ENCODE assay signal across 20 mouse cellular contexts in the genomic region with DNA sequence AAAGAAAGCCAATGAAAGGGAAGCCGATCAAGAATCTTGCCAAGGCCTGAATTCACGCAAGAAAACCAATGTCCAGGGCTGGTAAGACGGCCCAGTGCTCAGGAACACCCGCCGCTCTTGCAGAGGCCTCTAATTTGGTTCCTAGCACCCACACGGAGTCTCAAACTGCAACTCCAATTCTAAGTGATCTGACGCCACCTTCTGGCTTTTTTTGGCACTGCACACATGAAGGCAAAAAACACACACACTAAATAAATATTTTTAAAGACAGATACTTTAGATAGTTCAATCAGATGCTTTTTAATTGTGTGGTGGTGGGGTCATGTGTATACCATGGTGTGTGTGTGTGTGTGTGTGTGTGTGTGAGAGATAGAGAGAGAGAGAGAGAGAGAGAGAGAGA. TPM values are rescaled to one million over a fixed set of nuclear protein-coding genes. Genes with fewer than 3 reads are reported as not detected.
DNase-seq lines count a peak whose midpoint lies in the region; ATAC-seq and TF ChIP-seq lines count a peak whose summit lies in the region.
"Had no signal": no experiment of that assay in that cellular context is flagged by ENCODE, and none has a peak within 500 bp of the region (broad histone marks: within the 10 kb centered on the region; RNA-seq: fewer than 3 reads in every experiment).

No protein-coding gene starts in this region.

- TF ChIP-seq EP300 in ES-Bruce4 (IDR thresholded peaks at IDR 0.05; ENCODE audit: insufficient read depth, low read depth, low read length): no peak

- ATAC-seq in lung, embryonic 14.5 days (ENCODE audit: insufficient read depth): no peak
- ATAC-seq: forebrain, embryonic 13.5 days; forebrain, postnatal 0 days; Patski had no signal

- H3K27me3 ChIP-seq in lung, embryonic 14.5 days (ENCODE audit: insufficient read depth, low read length): no peaks in the 10 kb centered on the region
- H3K27me3 ChIP-seq in ES-Bruce4 (ENCODE audit: control insufficient read depth, insufficient read depth, low read length, poor library complexity, severe bottlenecking): no peaks in the 10 kb centered on the region
- H3K27me3 ChIP-seq: forebrain, embryonic 13.5 days had no signal

- no peaks in the 10 kb centered on the region for H3K36me3 ChIP-seq in lung, embryonic 14.5 days (ENCODE audit: insufficient read depth)
- H3K36me3 ChIP-seq in ES-Bruce4 (ENCODE audit: control insufficient read depth, insufficient read depth, low read length, poor library complexity, severe bottlenecking): no peaks in the 10 kb centered on the region
- H3K36me3 ChIP-seq: heart, embryonic 15.5 days; hindbrain, embryonic 10.5 days had no signal

- DNase-seq in lung, embryonic 14.5 days: no peak
- DNase-seq in lung, postnatal 10 days: no peak
- DNase-seq in R1 (ENCODE audit: low read depth, low spot score): peak; percentile 65
- DNase-seq in right cerebral cortex, adult 2 months (ENCODE audit: low spot score in 2 of 2): no peak
- DNase-seq in ovary, postnatal 14 days (ENCODE audit: low spot score): no peak
- DNase-seq in ovary, postnatal 36 days (ENCODE audit: low spot score): no peak
- DNase-seq: adrenal gland, postnatal 10 days; cerebellum, adult 18-20 months; cerebellum, adult 9-11 months; cerebellum, postnatal 36 days; forebrain, postnatal 0 days; gastrocnemius, postnatal 14 days; heart, adult 2 months had no signal

- no peak overlapping the region for H3K9ac ChIP-seq in lung, embryonic 14.5 days
- H3K9ac ChIP-seq in ES-Bruce4 (ENCODE audit: low read depth, poor library complexity, severe bottlenecking): no peak overlapping the region
- H3K9ac ChIP-seq: forebrain, embryonic 13.5 days; forebrain, postnatal 0 days; heart, embryonic 15.5 days; hindbrain, embryonic 14.5 days had no signal

- H3K4me1 ChIP-seq in lung, embryonic 14.5 days (ENCODE audit: insufficient read depth): no peaks in the 10 kb centered on the region
- peaks cover 3% of the 10 kb centered on the region for H3K4me1 ChIP-seq in ES-Bruce4 (ENCODE audit: control insufficient read depth, insufficient read depth, low read length)
- H3K4me1 ChIP-seq: forebrain, embryonic 13.5 days; heart, embryonic 15.5 days; hindbrain, embryonic 10.5 days had no signal

- H3K27ac ChIP-seq in lung, embryonic 14.5 days (ENCODE audit: low read depth): no peak overlapping the region
- peak overlapping the region; percentile 89 for H3K27ac ChIP-seq in ES-Bruce4 (ENCODE audit: insufficient read depth, low read length)
- H3K27ac ChIP-seq: forebrain, embryonic 13.5 days; heart, adult 2 months; heart, embryonic 15.5 days; hindbrain, embryonic 10.5 days; hindbrain, embryonic 14.5 days had no signal

- H3K9me3 ChIP-seq in lung, embryonic 14.5 days (ENCODE audit: low read depth, low read length): no peaks in the 10 kb centered on the region
- H3K9me3 ChIP-seq in ES-Bruce4 (replicated peaks; ENCODE audit: control insufficient read depth, insufficient read depth, low read length, poor library complexity, severe bottlenecking): peaks cover 2% of the 10 kb centered on the region; the same call in 1 of the 2 replicates
- H3K9me3 ChIP-seq: forebrain, embryonic 13.5 days; heart, embryonic 15.5 days; hindbrain, embryonic 10.5 days had no signal

- peak; percentile 16; the same call in 1 of the 2 replicates for TF ChIP-seq CTCF in lung, embryonic 14.5 days (IDR thresholded peaks at IDR 0.05; ENCODE audit: low read depth)
- TF ChIP-seq CTCF in ES-Bruce4 (IDR thresholded peaks at IDR 0.05; ENCODE audit: low read depth, low read length): peak; percentile 20

- no peak for TF ChIP-seq POLR2A in ES-Bruce4 (IDR thresholded peaks at IDR 0.05; ENCODE audit: insufficient read depth, low read length)

- 87% methylated on average over 7 of the region's 7 CpGs for WGBS in lung, embryonic 14.5 days

- H3K4me3 ChIP-seq in lung, embryonic 14.5 days (ENCODE audit: low read depth, low read length): no peak overlapping the region
- no peak overlapping the region for H3K4me3 ChIP-seq in ES-Bruce4 (ENCODE audit: low read depth, low read length)
- H3K4me3 ChIP-seq: forebrain, embryonic 13.5 days; heart, adult 2 months; heart, embryonic 15.5 days; hindbrain, embryonic 10.5 days had no signal

- H3K4me2 ChIP-seq in lung, embryonic 14.5 days: no peak overlapping the region
- H3K4me2 ChIP-seq: forebrain, embryonic 13.5 days; heart, embryonic 11.5 days; heart, embryonic 15.5 days; hindbrain, embryonic 14.5 days had no signal

RNA-seq across cellular contexts. Expression of a gene that starts 22.2 kb away (rescaled TPM):
- 20.2 and 20.4 TPM in 2 replicates for polyA plus RNA-seq in lung, embryonic 14.5 days (2014; fragmentation: Nextera tagmentation; extraction: Ambion mirVana)
- 29.4 and 31.0 TPM in 2 replicates for polyA plus RNA-seq in ES-Bruce4 (2011; ENCODE audit: insufficient read depth, insufficient read length, low read depth, missing spikeins)
